ENCODE assay signal across 14 mouse cellular contexts in the genomic region with DNA sequence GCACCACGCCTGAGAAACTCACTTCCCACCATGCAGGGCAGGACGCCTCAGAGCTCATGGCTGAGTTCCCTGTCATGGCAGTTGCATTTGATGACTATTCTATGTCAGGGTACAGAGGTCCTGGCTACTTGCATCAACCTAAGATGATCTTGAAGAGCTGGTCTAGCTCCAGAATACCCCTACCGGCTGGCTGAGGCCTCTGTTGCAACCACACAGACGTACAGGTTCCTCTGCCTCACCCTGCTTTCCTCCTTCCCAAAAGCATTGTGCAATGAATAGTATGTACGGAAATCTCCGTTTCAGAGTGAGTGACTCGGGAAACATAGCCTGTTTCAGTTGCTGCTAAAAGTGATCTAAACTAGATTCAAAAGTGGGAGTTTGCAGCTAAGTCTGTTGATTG.
"Had no signal": no experiment of that assay in that cellular context is flagged by ENCODE, and none has a peak within 500 bp of the region (broad histone marks: within the 10 kb centered on the region; RNA-seq: fewer than 3 reads in every experiment).

No protein-coding gene starts in this region.

- DNase-seq: kidney, adult 18-20 months; kidney, adult 9 months; kidney, postnatal 14 days; kidney, postnatal 4 days; left cerebral cortex, postnatal 4 days; liver, postnatal 0 days; lung, embryonic 14.5 days; lung, postnatal 14 days; right cerebral cortex, adult 18-20 months; right cerebral cortex, postnatal 25 days; spleen, adult 18-20 months; thymus, adult 18-20 months; thymus, postnatal 36 days had no signal

- ATAC-seq: liver, postnatal 0 days; midbrain, embryonic 15.5 days had no signal
